Mouse (Mus musculus) embryonic facial prominence, embryonic 12.5 days (tissue): ENCODE measurements around the gene Chm. TPM values are rescaled to one million over a fixed set of nuclear protein-coding genes. Genes with fewer than 3 reads are reported as not detected.

Source experiments
- microRNA counts: library from miRNA; unstranded; fragments of <30 nt; microRNA quantifications from one replicate; lab custom pipeline; 2017
- microRNA-seq: library from miRNA; unstranded; fragments of <30 nt; microRNA quantifications from one replicate; pipeline ENCODE4, GENCODE M21; 2017
- polyA plus RNA-seq: library from polyadenylated mRNA; unstranded; fragments of >200 nt; fragmentation: Nextera tagmentation; extraction: Ambion mirVana; gene quantifications from 2 replicates; pipeline ENCODE4 v1.2.1, GENCODE M21; 2016

Gene Chm
- polyA plus RNA-seq, 1 experiment from 2014 or later = 14.7 TPM

MicroRNAs within 50 kb of the gene (microRNA counts, 519-probe panel; counts per million panel counts)
- microRNA mmu-miR-361 (lab: Ali Mortazavi, UCI) = 460 counts per million, percentile 65 among the panel's probes with 10 or more counts

Small RNA genes within 50 kb of the gene (microRNA-seq; reads per million reads assigned to microRNA genes)
- 3,714 reads per million, percentile 87 among the genes with 10 or more reads in this experiment for gene Mir361

Other genes starting within 250 kb of the Chm start
- 4.4 and 5.0 TPM in 2 replicates for gene Dach2, start 112.0 kb upstream of the Chm start, polyA plus RNA-seq